Mouse (Mus musculus) forebrain, embryonic 11.5 days (tissue): ENCODE measurements at regions not wholly inside any gene's neighbourhood (a gene's known extent, or its start where the extent isn't known, plus 50 kb on each side); places are given as distances from the start of the nearest gene placed in this dataset.

ENCODE experiments used
- ATAC-seq: fragments of 200-750 bp; cut with Nextera tagmentation; replicated peaks from 2 replicates; pipeline ENCODE4 v1.8.0; 2017; ENCODE audit warnings: moderate TSS enrichment; ENCODE audit not compliant: low FRiP score
- DNase-seq: peaks from one replicate; pipeline ENCODE4 v3.0.0-alpha.2; 2017; ENCODE audit warnings: low spot score
- H3K27ac ChIP-seq: fragments of 300-500 bp; sonication (generic); 2 replicates; pipeline ENCODE4 v1.5.1; 2014; ENCODE audit warnings: low read depth, low read length
- H3K27me3 ChIP-seq: fragments of 300-500 bp; sonication (generic); 2 replicates; pipeline ENCODE4 v1.6.1; 2014; ENCODE audit warnings: mild to moderate bottlenecking, low read length, mixed read lengths; ENCODE audit not compliant: control insufficient read depth, insufficient read depth
- H3K36me3 ChIP-seq: fragments of 300-500 bp; sonication (generic); 2 replicates; pipeline ENCODE4 v1.6.1; 2014; ENCODE audit warnings: mild to moderate bottlenecking, low read length, moderate library complexity, mixed read lengths; ENCODE audit not compliant: control insufficient read depth, insufficient read depth
- H3K4me1 ChIP-seq: fragments of 300-500 bp; sonication (generic); replicated peaks from 2 replicates; pipeline ENCODE4 v1.6.1; 2014; ENCODE audit warnings: low read length, mixed read lengths; ENCODE audit not compliant: control insufficient read depth, insufficient read depth
- H3K4me2 ChIP-seq: fragments of 300-500 bp; sonication (generic); 2 replicates; pipeline ENCODE4 v1.6.1; 2014; ENCODE audit warnings: low read depth, mild to moderate bottlenecking, low read length, moderate library complexity, mixed read lengths; ENCODE audit not compliant: severe bottlenecking
- H3K4me3 ChIP-seq: fragments of 300-500 bp; sonication (generic); 2 replicates; pipeline ENCODE4 v1.5.1; 2014; ENCODE audit warnings: low read depth, low read length
- H3K9ac ChIP-seq: fragments of 300-500 bp; sonication (generic); 2 replicates; pipeline ENCODE4 v1.6.1; 2014; ENCODE audit warnings: low read length
- H3K9me3 ChIP-seq: fragments of 300-500 bp; sonication (generic); 2 replicates; pipeline ENCODE4 v1.6.1; 2016; ENCODE audit warnings: low read length, mixed read lengths; ENCODE audit not compliant: control insufficient read depth
- WGBS: fragments of 180-500 bp; shearing (Covaris S2); extraction: QIAGEN DNeasy Blood & Tissue Kit; methylation state at CpG from one replicate; pipeline ENCODE4 v1.1.7; 2014; 5-methylcytosine and 5-hydroxymethylcytosine counted together

- ATAC-seq: no peak
- no peak for DNase-seq
- H3K4me1 ChIP-seq: no peaks in the 10 kb centered on the region
- H3K9me3 ChIP-seq: no peaks in the 10 kb centered on the region
- H3K27ac ChIP-seq: no peak overlapping the region
- H3K4me2 ChIP-seq: no peak overlapping the region
- no peak overlapping the region for H3K4me3 ChIP-seq
- 88% methylated on average over 1 of the region's 1 CpGs for WGBS
- H3K9ac ChIP-seq: no peak overlapping the region
- H3K27me3 ChIP-seq: no peaks in the 10 kb centered on the region
- no peaks in the 10 kb centered on the region for H3K36me3 ChIP-seq
Observed at GRCm38 (mm10) chr9:23158499-23158898, 64.4 kb upstream of the Bmper start.

DNA sequence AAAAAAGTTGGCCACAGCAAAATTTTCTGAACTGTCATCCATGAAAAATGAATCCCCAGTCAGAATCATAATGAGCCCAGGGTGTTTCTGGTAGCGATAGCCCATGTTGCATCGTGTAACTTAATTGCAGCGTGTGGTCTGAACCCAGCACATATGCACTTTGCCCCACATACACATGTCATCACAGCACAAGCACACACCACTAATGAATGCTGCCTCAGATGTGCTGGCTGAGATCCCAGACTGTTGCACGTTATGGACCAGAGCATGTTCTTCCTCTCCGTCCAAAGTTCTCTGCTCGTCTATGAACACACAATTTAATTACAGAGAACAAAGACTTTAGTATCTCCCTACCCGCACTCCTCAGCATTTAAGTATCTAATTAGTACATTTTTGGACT is 61.5 kb upstream of the Bmper start:
- 85% methylated on average over 7 of the region's 7 CpGs for WGBS

DNA sequence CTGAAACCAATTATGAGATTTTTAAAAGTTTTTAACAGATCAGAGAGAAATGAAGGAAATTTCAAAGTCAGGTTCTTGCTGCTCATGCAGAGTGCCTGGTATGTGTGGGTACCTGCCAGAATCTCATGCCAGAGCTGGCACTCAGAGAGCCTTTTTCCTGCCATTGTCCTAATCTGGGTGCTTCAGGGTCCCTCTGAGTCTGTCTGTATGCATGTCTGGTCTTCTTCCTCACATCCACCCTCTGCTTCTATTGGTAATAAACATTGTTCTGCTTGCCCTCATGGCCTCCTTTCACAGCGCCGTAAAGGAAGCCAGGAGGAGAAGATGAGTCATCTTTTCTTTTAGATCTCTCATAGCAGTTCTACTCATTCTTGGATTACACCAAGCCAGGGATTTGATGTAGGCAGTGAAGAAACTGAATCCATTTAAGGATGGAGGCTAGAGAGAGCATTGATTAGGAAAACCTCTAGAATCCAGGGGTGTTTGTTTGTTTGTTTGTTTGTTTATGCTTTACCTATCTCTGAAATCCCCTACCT is 55.8 kb upstream of the Bmper start:
- no peak for DNase-seq
- Histone ChIP-seq H3K4me3 (no peak overlapping the region), H3K4me2 (no peak overlapping the region), H3K4me1 (no peaks in the 10 kb centered on the region), H3K36me3 (no peaks in the 10 kb centered on the region), H3K9ac (no peak overlapping the region), H3K27me3 (no peaks in the 10 kb centered on the region), H3K9me3 (no peaks in the 10 kb centered on the region), H3K27ac (no peak overlapping the region)
- no peak for ATAC-seq
- WGBS: 92% methylated on average over 2 of the region's 2 CpGs

More for the DNA sequence above, 61.5 kb upstream of the Bmper start:
- H3K36me3 ChIP-seq: no peaks in the 10 kb centered on the region
- H3K9ac ChIP-seq: no peak overlapping the region
- H3K9me3 ChIP-seq: no peaks in the 10 kb centered on the region
- no peak overlapping the region for H3K27ac ChIP-seq
- H3K4me3 ChIP-seq: no peak overlapping the region
- H3K4me2 ChIP-seq: no peak overlapping the region
- no peaks in the 10 kb centered on the region for H3K27me3 ChIP-seq
- no peaks in the 10 kb centered on the region for H3K4me1 ChIP-seq
- no peak for ATAC-seq
- no peak for DNase-seq

- no peaks in the 10 kb centered on the region for H3K27me3 ChIP-seq
- H3K4me1 ChIP-seq: no peaks in the 10 kb centered on the region
- no peaks in the 10 kb centered on the region for H3K9me3 ChIP-seq
- no peak for ATAC-seq
- H3K36me3 ChIP-seq: no peaks in the 10 kb centered on the region
- WGBS: 95% methylated on average over 4 of the region's 4 CpGs
- no peak overlapping the region for H3K27ac ChIP-seq
- no peak overlapping the region for H3K4me2 ChIP-seq
- no peak overlapping the region for H3K9ac ChIP-seq
- no peak overlapping the region for H3K4me3 ChIP-seq
- DNase-seq: no peak
Observed at GRCm38 (mm10) chr9:23167716-23168115, 55.2 kb upstream of the Bmper start.

DNA sequence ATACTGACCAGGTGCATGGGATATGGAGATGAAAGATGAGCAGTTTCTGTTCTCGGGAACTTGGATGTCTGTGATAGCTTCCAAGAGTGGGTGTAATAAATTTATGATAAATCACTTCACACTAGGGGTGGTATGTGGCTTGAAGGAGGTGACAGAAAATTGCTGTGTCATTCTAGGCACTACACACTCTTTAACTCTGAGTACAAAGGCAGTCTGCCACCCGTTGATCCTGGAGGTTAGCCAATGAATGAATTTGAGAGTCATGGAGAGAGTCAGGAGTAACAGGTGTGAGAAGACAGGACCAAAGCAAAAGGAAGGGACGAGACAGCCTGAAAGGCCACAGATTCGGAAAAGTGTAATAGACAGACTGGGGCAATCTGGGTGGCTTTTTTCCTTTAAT is 54.7 kb upstream of the Bmper start:
- H3K27me3 ChIP-seq: no peaks in the 10 kb centered on the region
- WGBS: 81% methylated on average over 4 of the region's 4 CpGs

DNA sequence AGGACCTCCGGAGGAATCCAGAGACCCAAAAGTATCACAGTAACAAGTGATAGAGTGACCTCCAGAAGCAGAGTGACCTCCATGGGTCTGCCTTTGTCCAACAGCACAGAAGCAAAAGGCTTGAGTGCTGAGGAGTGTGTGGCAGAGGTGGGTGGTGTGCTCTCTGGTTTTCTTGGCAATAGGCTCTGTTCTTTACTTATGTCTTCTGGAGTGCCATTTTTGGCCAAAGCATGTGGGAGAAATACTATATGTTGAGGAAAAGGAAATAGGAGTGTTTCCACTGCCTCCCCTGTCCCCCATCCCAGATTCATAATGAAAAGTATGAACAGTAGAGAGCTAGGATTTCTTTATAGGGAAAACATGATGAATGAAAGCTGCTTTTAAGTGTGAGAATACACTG is 51.5 kb upstream of the Bmper start:
- no peak overlapping the region for H3K4me2 ChIP-seq
- H3K36me3 ChIP-seq: no peaks in the 10 kb centered on the region
- no peaks in the 10 kb centered on the region for H3K9me3 ChIP-seq
- no peak overlapping the region for H3K27ac ChIP-seq
- no peaks in the 10 kb centered on the region for H3K27me3 ChIP-seq
- H3K4me1 ChIP-seq: no peaks in the 10 kb centered on the region
- no peak overlapping the region for H3K9ac ChIP-seq
- DNase-seq (no peak), ATAC-seq (no peak)
- 100% methylated on average over 1 of the region's 1 CpGs for WGBS
- no peak overlapping the region for H3K4me3 ChIP-seq

More for the DNA sequence above, 54.7 kb upstream of the Bmper start:
- DNase-seq: no peak
- no peaks in the 10 kb centered on the region for H3K36me3 ChIP-seq
- H3K4me3 ChIP-seq: no peak overlapping the region
- no peaks in the 10 kb centered on the region for H3K9me3 ChIP-seq
- no peak overlapping the region for H3K27ac ChIP-seq
- no peaks in the 10 kb centered on the region for H3K4me1 ChIP-seq
- no peak for ATAC-seq
- H3K9ac ChIP-seq: no peak overlapping the region
- no peak overlapping the region for H3K4me2 ChIP-seq
